Mouse (Mus musculus) ES-E14 (cell line): Measurements from ENCODE around the gene Fchsd2. TPM values are rescaled to one million over a fixed set of nuclear protein-coding genes. Genes with fewer than 3 reads are reported as not detected.
"Not testable (repeated sequence)": the region's sequence is repeated elsewhere in the genome, so short reads cannot be mapped to it uniquely, and the experiment has no call there.

ENCODE experiments used
- DNase-seq: peaks from one replicate; pipeline ENCODE4 v3.0.0-alpha.2; 2013; ENCODE audit warnings: low read depth, low spot score
- H3K27ac ChIP-seq: 2 replicates; pipeline ENCODE4 v1.5.1; 2012; ENCODE audit warnings: low read depth, mild to moderate bottlenecking, low read length, moderate library complexity, mixed read lengths; ENCODE audit not compliant: poor library complexity, insufficient read depth, severe bottlenecking
- H3K36me3 ChIP-seq: 2 replicates; pipeline ENCODE4 v1.6.1; 2012; ENCODE audit warnings: mild to moderate bottlenecking, low read length, moderate library complexity, mixed read lengths; ENCODE audit not compliant: control insufficient read depth, poor library complexity, insufficient read depth, severe bottlenecking
- H3K4me1 ChIP-seq, 2 experiments: fragments of 150-350 bp in 1 of 2; sonication (generic) in 1 of 2; 2 replicates each; pipeline ENCODE4 v1.6.1; 2012; ENCODE audit warnings: low read length in 2 of 2, mild to moderate bottlenecking in 1 of 2, mixed read lengths in 1 of 2; ENCODE audit not compliant: control insufficient read depth in 2 of 2, insufficient read depth in 2 of 2, poor library complexity in 1 of 2
- H3K4me3 ChIP-seq, 2 experiments: fragments of 150-350 bp in 1 of 2; sonication (generic) in 1 of 2; 2 replicates each; pipeline ENCODE4 v1.5.1; 2012; ENCODE audit warnings: low read length in 2 of 2, low read depth in 1 of 2, mild to moderate bottlenecking in 1 of 2, mixed read lengths in 1 of 2; ENCODE audit not compliant: insufficient read depth in 1 of 2, poor library complexity in 1 of 2, severe bottlenecking in 1 of 2
- H3K9ac ChIP-seq: 2 replicates; pipeline ENCODE4 v1.6.1; 2012; ENCODE audit warnings: low read depth, mild to moderate bottlenecking, low read length, mixed read lengths; ENCODE audit not compliant: poor library complexity, insufficient read depth, severe bottlenecking
- H3K9me3 ChIP-seq: fragments of 150-350 bp; sonication (generic); 2 replicates; pipeline ENCODE4 v1.6.1; 2012; ENCODE audit warnings: low read depth, mild to moderate bottlenecking, low read length; ENCODE audit not compliant: control insufficient read depth, insufficient read depth
- CHD2 ChIP-seq: IDR thresholded peaks from 2 replicates; pipeline ENCODE4 v1.6.1; 2014; ENCODE audit warnings: mild to moderate bottlenecking, low read depth, low read length, inconsistent platforms
- HCFC1 ChIP-seq: IDR thresholded peaks from 2 replicates; pipeline ENCODE4 v1.6.1; 2012; ENCODE audit warnings: low read length, inconsistent platforms, borderline replicate concordance; ENCODE audit not compliant: insufficient read depth
- MAFK ChIP-seq: IDR thresholded peaks from 2 replicates; pipeline ENCODE4 v1.6.1; 2014; ENCODE audit warnings: mild to moderate bottlenecking, low read depth, low read length, inconsistent platforms; ENCODE audit not compliant: insufficient read depth
- ZC3H11A ChIP-seq: IDR thresholded peaks from 2 replicates; pipeline ENCODE4 v1.6.1; 2012; ENCODE audit warnings: low read depth, mild to moderate bottlenecking, inconsistent platforms, low read length, borderline replicate concordance
- ZNF384 ChIP-seq: IDR thresholded peaks from 2 replicates; pipeline ENCODE4 v1.6.1; 2012; ENCODE audit warnings: low read depth, low read length, inconsistent platforms
- in situ Hi-C, 2 experiments: fragments of 600-800 bp; cut with MboI; formaldehyde crosslinking; loops; one replicate each; pipeline ENCODE4 v1.15.1; 2025; ENCODE audit warnings: low sequenced_read_pairs in 2 of 2, inconsistent platforms in 1 of 2; ENCODE audit not compliant: unreplicated experiment in 2 of 2
- total RNA-seq: library from RNA; depleted of rRNA; stranded (reverse); fragments of 300-350 nt; gene quantifications from 2 replicates; pipeline ENCODE4 v1.2.3, GENCODE M21; 2012

Gene Fchsd2
- total RNA-seq, 1 experiment = 11.1 TPM

- TF ChIP-seq HCFC1 (no peak), ZNF384 (no peak), CHD2 (no peak)
- H3K27ac ChIP-seq = no peak overlapping the region
- H3K9ac ChIP-seq = no peak overlapping the region
- no peaks in the 10 kb centered on the region for H3K4me1 ChIP-seq
- H3K4me3 ChIP-seq = no peak overlapping the region
- in situ Hi-C loops = no loop called here
- no peak for DNase-seq
- H3K9me3 ChIP-seq = no peaks in the 10 kb centered on the region
- no peaks in the 10 kb centered on the region for H3K36me3 ChIP-seq
Observed at GRCm38 (mm10) chr7:101149039-101149438, 56.4 kb downstream of the Fchsd2 start.

GRCm38 (mm10) chr7:101154883-101155282 lies 62.2 kb downstream of the Fchsd2 start:
- DNase-seq, H3K36me3 ChIP-seq, H3K4me1 ChIP-seq, H3K9ac ChIP-seq, H3K9me3 ChIP-seq, H3K27ac ChIP-seq, in situ Hi-C loops, H3K4me3 ChIP-seq: not testable (repeated sequence)

- in situ Hi-C loops = no loop called here
- Histone ChIP-seq H3K27ac (no peak overlapping the region), H3K4me1 (no peaks in the 10 kb centered on the region), H3K4me3 (no peak overlapping the region), H3K36me3 (no peaks in the 10 kb centered on the region), H3K9me3 (no peaks in the 10 kb centered on the region), H3K9ac (no peak overlapping the region)
- DNase-seq = no peak
- TF ChIP-seq MAFK (no peak), CHD2 (no peak), ZNF384 (no peak), HCFC1 (no peak), ZC3H11A (no peak)
Observed at GRCm38 (mm10) chr7:101155284-101155683, 62.6 kb downstream of the Fchsd2 start.

- Histone ChIP-seq H3K4me3 (no peak overlapping the region), H3K9me3 (no peaks in the 10 kb centered on the region), H3K36me3 (no peaks in the 10 kb centered on the region), H3K27ac (no peak overlapping the region), H3K9ac (no peak overlapping the region), H3K4me1 (no peaks in the 10 kb centered on the region)
- in situ Hi-C loops = no loop called here
- TF ChIP-seq MAFK = no peak
- TF ChIP-seq CHD2 = no peak
- no peak for TF ChIP-seq ZNF384
- no peak for TF ChIP-seq ZC3H11A
- TF ChIP-seq HCFC1 = no peak
- DNase-seq = no peak
Observed at GRCm38 (mm10) chr7:101160266-101160665, 67.6 kb downstream of the Fchsd2 start.

GRCm38 (mm10) chr7:101162781-101163180 lies 70.1 kb downstream of the Fchsd2 start:
- TF ChIP-seq ZC3H11A (no peak), ZNF384 (no peak), CHD2 (no peak), MAFK (no peak)
- peaks cover 0 to 7% of the 10 kb centered on the region in 2 experiments; a peak in 2 of 4 replicates for H3K4me1 ChIP-seq
- H3K9me3 ChIP-seq = no peaks in the 10 kb centered on the region
- H3K4me3 ChIP-seq = no peak overlapping the region
- H3K27ac ChIP-seq = no peak overlapping the region
- in situ Hi-C loops = no loop called here
- H3K9ac ChIP-seq = no peak overlapping the region
- H3K36me3 ChIP-seq = no peaks in the 10 kb centered on the region
- no peak for DNase-seq
